Mouse (Mus musculus) frontal cortex, adult 2 months (tissue): Measurements from ENCODE around the gene Grin2b. TPM values are rescaled to one million over a fixed set of nuclear protein-coding genes. Genes with fewer than 3 reads are reported as not detected.

Experiments used
- DNase-seq, 2 experiments: peaks; one replicate each; pipeline ENCODE4 v3.0.0; 2022; ENCODE audit warnings: low spot score in 1 of 2; ENCODE audit errors: extremely low spot score in 1 of 2
- polyA plus RNA-seq: library from polyadenylated mRNA; depleted of rRNA; stranded (reverse); fragments of >200 nt; gene quantifications from 2 replicates; pipeline ENCODE4 v1.2.3, GENCODE M21; 2012

Grin2b gene
- polyA plus RNA-seq, 1 experiment: 44.3 TPM

DNA sequence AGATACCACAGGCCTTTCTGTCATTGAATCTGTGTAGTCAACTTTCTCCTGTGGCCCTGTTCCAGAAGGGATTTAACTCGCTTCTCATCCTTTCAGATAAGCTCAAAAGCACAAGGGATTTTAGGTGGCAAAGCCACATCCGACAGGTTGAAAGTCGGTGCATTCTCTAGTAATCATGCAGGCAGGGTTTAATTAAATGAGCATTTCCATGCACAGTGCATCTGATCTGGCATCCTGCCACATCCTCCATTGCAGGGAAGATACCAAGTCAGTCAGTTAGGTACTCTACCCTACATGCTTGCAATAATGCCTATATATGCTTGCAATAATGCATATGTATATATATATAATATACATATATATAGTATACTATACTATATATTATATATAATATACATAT is 64.8 kb downstream of the Grin2b start:
- no peak for DNase-seq

DNA sequence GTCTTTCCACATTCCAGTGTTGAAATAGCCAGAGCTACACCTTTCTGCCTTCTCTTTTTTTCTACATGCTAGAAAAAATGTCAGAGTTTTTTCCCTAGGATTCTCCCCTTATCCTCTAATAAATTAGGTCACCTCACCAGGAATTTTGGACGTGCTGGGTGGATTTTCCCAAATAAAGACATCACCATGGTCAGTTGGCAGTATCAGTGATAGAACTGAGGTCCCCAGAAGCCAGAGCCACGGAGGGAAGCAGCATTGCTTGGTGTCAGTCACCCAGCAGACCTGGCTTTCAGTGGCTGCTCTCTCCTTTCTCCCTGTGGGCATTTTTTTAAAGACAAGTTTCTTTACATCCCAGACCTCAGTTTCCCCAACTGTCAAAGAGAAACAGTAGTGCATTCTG is 68.1 kb downstream of the Grin2b start:
- DNase-seq: no peak

DNA sequence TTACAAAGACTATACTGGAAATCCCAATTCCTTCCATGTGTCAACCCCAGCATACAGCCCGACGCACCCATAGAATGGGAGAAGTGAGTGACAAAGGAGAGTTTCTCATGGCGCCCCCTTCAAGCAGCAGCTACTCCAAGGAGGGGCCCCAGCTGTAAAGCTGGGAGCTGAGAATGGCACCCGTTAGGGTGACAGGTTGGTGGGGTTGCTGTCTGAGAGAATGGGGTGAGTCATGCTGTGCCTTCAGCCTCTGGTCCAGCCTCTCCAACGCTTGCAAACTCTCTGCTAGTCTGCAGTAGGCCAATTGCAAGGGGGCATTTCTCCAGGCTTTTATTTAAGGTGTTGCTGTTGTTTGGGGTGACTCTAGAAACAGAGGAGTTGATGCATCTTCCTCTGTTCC is 73.1 kb downstream of the Grin2b start:
- no peak for DNase-seq

DNA sequence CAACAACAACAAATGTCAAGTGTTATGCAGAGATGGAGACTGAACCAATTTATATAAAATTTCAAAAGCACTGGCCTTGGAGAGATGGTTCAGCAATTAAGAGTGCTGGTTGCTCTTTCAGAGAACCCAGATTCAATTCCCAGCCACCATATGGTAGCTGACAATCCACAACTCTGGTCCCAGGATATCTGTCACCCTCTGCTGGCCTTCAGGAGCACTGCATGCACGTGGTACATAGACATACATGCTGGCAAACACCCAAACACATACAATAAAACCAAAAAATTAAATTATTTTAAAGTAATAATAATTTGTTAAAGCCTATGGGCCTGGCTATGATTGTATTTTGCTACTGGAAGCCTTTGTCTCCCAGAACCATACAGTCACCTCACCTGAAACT is 77.0 kb downstream of the Grin2b start:
- no peak for DNase-seq

DNA sequence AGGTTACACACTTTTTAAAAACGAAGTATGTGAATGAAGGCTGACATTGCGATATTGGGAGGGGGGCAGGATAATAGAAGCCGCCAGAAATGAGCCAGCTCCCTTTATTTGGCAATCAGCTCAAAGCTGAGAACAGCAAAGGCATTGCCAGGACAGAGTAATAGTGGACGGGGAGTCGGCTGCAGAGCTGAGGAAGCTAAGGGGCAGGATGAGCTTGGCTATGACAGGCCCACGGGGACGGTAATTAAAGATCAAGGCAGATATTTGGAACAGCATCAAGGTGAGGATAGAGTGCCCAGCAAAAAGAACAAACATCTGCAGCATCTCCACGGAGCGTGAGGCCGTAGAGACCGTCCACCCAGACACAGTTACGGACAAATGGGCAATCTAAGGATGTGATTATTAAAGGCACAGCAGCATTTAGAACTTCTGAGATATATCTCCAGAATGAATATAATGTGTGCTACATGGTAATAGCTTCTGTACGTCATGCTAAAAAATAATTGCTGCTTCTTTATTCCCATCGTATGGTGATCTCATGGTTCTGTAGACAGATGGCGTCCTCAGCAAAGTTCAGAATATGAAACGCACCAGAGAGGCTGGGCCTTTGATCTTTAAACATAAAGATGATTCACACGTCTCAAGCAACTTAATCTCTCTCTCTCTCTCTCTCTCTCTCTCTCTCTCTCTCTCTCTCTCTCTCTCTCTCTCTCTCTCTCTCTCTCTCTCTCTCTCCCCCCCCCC is 93.1 kb downstream of the Grin2b start:
- no peak for DNase-seq

DNA sequence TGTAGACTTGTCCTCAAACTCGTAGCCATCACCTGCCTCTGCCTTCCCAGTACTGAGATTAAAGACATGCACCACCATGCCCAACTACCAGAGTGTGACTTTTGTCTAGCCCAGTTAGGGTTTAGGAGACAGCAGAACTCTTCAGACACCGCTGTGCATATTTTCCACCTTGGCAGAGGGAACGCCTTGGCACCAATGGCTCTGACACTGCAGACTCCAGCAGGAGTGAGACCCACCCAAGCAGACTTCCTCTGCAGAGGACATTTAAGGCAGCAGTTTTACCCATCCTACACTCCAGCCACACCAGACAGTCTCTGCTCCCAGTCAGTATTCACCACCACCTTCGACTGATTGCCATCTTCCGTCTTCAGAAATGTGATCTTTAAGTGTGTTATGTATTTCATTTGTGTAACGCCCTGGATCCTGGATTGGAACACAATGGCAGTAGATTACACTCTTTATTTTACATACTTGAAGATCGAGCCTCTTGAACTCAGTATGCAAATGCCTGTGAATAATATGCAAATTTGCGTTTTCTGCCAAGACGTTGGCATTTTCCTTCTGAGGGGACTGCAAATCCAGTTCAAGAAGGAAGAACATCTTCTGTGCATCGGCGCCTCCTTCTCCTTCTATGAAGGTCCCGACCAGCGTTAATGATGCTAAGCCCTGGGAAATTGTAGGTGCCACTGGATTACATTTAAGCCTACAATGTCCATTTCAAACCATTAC is 100.8 kb downstream of the Grin2b start:
- DNase-seq: peak in 1 of 2 experiments; percentile 59

DNA sequence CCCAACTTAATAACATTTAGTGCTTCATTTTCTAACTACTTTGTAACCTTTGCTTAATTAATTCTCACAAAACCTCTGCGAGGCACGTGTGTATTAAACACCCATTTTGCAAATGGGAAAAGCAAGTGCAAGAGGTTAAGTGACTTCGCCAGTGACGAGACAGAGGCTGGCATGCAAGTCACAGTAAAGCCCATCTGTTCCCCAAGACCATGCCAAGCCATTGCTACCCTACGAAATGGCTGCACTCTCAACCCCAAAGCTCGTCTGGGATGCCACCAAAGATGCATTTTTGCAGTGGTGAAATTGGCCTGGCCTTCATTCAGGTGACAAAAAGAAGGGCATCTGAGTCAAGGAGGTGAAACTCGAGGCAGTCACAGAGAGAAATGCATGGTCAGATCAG is 103.2 kb downstream of the Grin2b start:
- no peak for DNase-seq

DNA sequence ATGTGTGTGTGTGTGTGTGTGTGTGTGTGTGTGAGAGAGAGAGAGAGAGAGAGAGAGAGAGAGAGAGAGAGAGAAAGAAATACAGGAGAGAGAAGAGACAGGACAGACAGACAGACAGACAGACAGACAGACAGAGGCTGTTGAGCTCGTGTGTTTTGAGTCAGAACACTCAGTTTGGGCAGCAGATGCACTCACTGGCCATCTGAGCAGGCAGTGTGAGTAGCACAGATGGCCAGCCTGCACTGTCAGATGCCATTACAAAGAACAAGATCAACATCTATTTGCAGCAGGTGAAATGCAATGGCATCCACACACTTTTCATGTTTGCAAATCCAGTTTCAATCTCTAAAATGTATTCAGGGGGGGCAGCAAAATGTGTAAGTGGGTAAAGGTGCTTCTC is 120.0 kb downstream of the Grin2b start:
- DNase-seq: no peak

DNA sequence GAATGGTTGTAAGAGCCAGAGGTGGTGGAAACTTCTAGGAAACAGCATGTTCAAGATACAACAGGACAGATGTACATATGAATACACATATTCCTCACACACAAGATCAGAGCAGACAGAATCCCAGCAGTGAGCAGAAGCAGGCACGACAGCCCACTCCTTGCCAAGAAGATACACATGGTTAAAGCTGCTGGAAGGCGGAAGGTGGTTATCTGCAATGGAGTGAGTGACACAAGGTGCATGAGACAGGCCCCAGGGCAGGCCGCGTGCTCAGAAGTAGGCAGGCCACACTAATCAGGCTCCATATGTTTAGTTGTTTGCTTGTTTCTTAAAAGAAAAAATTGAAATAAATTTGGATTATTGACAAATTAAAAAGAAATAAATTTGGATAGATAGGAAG is 123.0 kb downstream of the Grin2b start:
- no peak for DNase-seq

DNA sequence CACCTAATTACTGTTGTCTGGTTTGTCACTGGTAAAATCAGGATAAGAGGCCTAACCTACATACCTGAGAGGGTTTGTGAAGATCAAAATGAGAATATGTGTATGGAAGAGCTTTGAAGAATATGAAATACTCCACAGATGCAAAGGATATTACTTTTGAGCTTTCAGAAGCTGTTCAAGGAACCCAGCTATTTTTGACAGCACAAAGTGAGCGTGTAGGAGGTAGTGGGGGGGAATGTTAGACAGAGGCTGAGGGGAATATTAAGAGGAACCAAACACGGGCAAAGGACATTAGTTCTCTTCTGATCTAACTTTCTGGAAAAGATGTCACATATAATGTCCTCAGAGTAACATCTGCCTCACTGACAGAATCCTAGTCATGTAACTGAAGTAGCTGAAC is 125.2 kb downstream of the Grin2b start:
- no peak for DNase-seq

DNA sequence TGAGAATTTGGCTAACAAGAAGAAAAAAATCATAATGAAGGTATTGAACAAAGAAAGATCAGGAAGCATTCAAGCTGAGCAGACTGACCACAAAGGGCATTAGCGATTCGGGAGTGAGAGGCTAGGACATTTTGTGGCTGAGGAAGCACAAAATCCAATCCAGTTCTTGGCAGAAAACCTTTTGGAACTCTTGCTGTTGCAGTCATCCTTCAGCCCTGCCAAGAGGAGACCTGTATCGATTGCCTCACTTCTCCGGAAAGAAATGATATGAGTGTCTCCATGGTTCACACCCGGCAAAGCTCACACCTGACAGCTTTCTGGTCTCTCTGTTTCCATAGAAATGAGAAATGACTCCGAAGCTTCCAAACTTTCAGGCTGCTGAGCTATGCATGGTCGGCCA is 127.2 kb downstream of the Grin2b start:
- no peak for DNase-seq

DNA sequence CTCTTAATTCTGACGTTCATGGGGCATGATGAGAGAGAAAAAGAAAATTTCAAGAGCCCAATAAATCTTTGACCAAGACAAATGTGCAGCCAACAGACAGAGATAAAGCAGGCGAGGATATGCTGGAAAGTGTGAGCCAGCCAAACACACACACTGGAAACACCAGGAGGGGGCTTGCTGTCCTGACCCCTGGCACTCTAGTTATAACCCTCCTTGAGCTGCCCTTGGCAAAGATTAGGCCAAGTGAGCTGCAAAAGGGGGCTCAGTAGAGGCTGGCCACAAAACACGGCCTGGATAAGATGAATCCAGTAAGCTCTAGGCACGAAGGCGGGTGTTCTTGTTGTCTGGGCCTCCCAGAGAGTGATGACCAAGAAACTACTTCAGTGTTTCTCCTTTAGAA is 128.8 kb downstream of the Grin2b start:
- DNase-seq: no peak

DNA sequence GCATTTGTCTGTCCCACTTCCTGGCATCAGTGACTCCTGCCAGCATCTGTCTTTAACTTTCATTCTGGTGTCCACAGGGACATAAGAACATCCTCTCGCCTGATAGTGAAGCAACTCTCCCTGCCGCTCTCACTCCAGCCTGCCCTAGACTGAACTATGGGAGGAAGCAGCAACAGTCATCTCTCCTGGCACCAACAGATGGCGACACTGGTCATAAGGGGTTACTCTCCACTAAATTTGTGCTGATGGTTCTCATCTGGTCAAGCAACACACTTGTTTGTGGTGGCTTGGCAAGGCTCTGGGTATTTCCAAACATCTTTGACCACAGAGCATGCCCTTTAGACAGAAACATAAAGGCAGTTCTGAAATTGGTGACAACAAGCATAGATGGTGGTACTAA is 130.9 kb downstream of the Grin2b start:
- no peak for DNase-seq

DNA sequence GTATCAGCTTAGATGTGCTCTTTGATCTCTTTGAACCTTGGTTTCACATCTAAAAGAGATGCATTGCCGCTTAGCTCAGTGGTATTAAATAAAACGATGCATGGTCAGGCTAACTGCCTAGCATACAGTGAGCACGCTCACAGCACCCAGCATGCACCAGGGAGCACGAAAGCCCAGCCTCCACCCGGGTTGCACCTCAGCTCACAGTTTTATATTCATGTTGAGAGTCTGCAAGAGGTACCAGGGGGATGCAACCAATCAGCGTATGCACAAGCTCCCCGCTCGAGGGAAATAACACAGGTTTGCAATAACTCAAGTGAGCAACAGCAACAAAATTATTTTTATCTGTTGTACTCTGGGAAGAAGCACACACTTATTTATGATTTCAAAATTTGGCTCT is 131.5 kb downstream of the Grin2b start:
- DNase-seq: no peak

DNA sequence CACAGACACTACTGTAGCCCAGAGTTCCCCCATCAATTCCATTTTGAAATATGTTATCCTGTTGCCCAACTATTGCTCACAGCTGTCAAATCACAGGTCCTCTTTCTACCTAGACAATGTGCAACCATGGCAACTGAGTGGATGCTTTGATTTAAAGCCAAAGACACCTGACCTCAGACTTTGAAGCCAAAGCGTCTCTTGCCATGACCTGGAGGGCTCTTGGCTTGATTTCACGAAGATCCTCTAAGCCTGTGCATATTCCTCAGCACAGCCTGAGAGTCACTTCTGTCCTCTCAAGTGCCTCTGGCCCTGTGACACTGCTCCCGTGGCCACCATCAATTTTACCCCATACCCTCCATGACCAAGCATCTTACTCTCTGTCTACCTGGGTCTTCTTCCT is 132.4 kb downstream of the Grin2b start:
- DNase-seq: no peak

DNA sequence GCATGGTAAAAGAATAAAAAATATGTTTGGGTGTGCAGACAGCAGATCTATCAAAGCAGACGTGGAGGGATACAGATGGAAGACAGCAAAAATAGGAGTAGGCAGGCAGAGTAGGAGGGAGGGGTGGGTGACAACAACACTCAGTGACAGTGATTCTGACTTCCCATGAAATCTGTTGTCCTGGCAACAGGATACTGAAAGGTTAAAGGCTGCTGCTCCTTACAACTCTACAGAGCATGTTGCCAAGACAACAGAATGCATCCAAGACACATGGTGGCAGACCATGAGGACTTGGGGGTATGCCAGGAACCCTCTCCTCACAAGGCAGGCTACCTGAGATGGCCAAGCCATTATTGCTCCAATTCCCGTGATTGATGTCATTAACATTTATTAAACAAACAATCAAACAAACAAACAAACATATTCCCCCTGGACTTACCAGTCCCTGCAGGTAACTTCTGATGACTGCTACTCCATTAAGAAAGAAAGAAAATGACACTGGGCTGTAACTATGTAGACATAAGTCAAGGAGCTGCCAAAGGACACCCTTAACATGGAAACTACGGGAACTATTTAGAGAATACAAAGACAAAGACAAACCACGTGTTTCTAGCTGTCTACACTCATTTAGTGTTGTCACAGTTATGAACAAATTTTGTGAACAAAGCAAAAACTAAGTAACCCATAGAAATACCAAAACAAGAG is 143.9 kb downstream of the Grin2b start:
- no peak for DNase-seq

DNA sequence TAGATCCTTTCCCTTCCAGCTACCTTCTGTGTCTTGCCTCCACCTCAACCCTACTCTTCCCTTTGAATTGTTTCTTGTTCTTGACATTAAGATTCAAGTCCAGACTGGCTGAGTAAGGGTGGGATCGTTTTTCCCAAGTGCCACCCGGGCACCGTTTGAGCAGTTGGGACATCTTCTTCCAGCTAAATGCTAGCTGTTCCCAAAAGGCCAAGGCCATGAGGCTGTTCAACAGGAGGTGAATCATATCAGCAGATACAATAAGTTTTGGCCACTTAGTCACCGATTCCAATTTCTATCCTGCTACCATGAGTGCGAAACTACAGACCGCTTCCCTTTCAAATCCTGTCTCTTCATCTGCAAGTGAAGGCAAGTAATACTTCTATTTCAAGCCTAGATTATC is 146.4 kb downstream of the Grin2b start:
- no peak for DNase-seq

DNA sequence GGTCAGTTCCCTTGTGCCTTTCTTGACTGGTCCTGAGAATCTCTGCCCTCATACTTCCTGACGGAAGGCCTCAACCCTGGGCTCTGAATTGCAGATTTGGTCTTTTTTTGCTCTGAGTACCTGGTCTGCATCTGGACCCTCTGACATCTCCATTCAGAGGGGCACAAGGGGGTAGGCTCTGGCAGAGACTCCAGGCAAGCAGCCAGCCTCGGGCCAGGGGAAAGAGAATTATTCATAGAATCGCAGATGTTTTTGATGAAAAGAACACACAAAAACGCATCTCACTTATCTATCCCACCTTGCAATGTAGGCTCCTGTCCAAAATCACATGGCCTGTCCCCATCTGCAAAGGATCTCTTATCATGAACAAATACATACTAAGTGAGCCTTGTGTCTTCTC is 147.5 kb downstream of the Grin2b start:
- DNase-seq: no peak

DNA sequence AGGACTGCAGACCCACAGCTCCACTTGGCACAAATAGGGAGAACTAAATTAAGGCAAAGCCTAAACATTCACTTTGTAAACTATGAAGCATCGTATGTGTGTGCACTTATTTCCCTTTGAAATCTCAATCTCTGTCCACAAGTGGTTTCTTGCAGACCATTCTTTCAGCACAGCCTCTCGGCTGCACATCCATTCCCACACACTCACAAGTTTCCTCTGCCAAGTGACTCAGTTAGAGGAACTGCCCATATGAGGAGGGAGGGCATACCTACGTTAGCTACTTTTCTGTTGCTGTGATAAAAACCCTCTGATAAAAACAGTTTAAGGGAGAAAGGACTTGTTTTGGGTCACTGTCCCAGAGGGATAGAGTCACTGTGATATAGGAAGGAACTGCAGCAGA is 152.9 kb downstream of the Grin2b start:
- peak in 1 of 2 experiments; percentile 43 for DNase-seq

DNA sequence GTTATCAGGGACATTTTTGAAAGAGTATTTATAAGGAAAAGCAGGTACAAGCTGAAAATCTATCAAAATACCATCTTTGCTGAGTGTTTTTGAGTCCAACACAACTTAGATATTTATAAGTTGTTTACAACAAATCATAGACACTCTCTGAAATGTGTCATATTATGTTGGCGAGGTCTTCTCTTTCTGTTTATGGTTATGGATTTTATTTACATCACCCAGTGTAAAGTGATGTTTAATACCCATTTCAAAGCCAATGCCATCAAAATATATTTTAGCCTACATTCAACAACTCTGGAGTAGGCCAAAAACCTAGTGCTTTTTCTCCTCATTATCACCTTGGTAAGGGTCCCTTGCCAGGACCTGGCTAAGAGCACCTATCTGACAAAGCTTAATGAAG is 154.3 kb downstream of the Grin2b start:
- DNase-seq: no peak

DNA sequence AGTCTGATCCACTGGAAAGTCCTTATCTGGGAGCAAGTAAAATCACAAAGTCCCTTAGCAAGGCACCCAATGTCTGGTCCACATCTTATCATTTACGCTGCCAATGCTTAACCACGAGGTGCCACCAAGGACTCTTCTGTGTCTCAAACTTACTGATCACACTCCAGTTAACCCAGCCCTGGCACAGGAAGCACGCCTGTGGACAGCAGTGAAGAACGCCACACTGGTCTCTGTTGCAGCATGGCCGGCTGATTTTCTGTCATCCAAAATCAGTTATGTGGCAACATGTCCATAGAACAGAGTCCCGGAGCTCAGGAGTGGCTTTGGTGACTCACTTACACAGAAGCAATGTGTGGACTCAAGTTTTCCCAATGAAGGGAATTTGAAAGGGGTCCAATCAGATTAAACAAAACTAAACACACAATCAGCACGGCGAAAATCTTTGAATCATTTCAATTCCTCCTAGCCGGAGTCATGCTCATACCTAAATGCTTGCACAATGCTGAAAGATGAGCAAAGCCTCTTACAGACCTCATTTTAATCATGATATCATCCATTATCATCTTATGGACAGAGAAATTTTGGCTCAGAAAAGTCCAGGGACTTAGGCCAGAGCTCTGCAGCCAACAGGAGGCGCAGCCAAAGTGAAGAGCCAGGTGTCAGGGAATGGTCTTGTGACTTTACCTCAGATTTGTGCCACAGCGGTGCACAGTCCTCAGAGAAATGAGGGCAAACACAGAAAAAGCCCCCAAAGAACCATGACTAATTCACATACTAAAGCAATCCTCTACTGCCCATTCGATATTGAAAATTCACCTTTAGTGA is 159.5 kb downstream of the Grin2b start:
- DNase-seq: no peak
